Mouse (Mus musculus): ENCODE data around the gene Wdr54. TPM values are rescaled to one million over a fixed set of nuclear protein-coding genes. Genes with fewer than 3 reads are reported as not detected.

The Wdr54 gene
- polyA plus RNA-seq, 1 experiment from 2014 or later, result 4.2 TPM

- ATAC-seq (ENCODE audit: insufficient number of reproducible peaks, low FRiP score), result peak; percentile 50; the same call in 1 of the 2 replicates
- peak overlapping the region; percentile 92 for H3K9ac ChIP-seq
- H3K36me3 ChIP-seq, result no peaks in the 10 kb centered on the region; the same call in 1 of the 2 replicates
- no peaks in the 10 kb centered on the region for H3K9me3 ChIP-seq (replicated peaks)
- 2% methylated on average over 11 of the region's 11 CpGs for WGBS
- H3K4me1 ChIP-seq (replicated peaks), result peaks cover 53% of the 10 kb centered on the region
- peak overlapping the region; percentile 68 for H3K4me3 ChIP-seq
- H3K4me2 ChIP-seq, result peak overlapping the region; percentile 85
- peaks cover 11% of the 10 kb centered on the region; the same call in 1 of the 2 replicates for H3K27me3 ChIP-seq (replicated peaks)
- H3K27ac ChIP-seq (ENCODE audit: poor library complexity, severe bottlenecking), result peak overlapping the region; percentile 100
Observed at GRCm38 (mm10) chr6:83138056-83138455, 18.1 kb downstream of the Wdr54 start.

DNA sequence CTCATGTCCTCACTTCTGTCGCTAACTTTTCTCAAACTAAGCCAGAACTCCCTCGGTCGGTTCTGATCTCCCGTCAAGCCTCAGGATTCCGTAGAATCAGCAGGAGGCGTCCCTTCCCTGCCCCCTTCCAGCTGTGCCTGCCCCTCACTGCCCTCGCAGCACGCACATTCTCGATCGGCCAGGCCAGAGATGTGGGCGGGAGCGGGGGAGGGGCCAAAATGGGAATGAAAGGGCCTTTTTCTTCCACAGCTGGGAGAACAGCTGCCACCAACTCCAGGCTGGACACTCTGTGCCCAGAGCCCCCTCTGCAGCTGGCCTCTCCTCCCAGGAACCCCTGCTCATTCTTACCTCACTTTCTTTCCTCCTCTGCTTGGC is 18.6 kb downstream of the Wdr54 start:
- peak overlapping the region; percentile 85 for H3K4me2 ChIP-seq
- no peaks in the 10 kb centered on the region for H3K9me3 ChIP-seq (replicated peaks)
- H3K27me3 ChIP-seq (replicated peaks), result peaks cover 11% of the 10 kb centered on the region; the same call in 1 of the 2 replicates
- 1% methylated on average over 12 of the region's 12 CpGs for WGBS
- ATAC-seq (ENCODE audit: insufficient number of reproducible peaks, low FRiP score), result peak; percentile 85
- peak overlapping the region; percentile 68 for H3K4me3 ChIP-seq
- peak overlapping the region; percentile 92 for H3K9ac ChIP-seq
- peak overlapping the region; percentile 100 for H3K27ac ChIP-seq (ENCODE audit: poor library complexity, severe bottlenecking)
- no peaks in the 10 kb centered on the region; the same call in 1 of the 2 replicates for H3K36me3 ChIP-seq
- H3K4me1 ChIP-seq (replicated peaks), result peaks cover 48% of the 10 kb centered on the region

GRCm38 (mm10) chr6:83136881-83137575 is 19.2 kb downstream of the Wdr54 start:
- Histone ChIP-seq H3K4me2 (peak overlapping the region; percentile 85), H3K4me3 (peak overlapping the region; percentile 68), H3K36me3 (no peaks in the 10 kb centered on the region; the same call in 1 of the 2 replicates), H3K27me3 (replicated peaks) (peaks cover 11% of the 10 kb centered on the region; the same call in 1 of the 2 replicates), H3K27ac (ENCODE audit: poor library complexity, severe bottlenecking) (peak overlapping the region; percentile 100), H3K9ac (peak overlapping the region; percentile 92), H3K4me1 (replicated peaks) (peaks cover 43% of the 10 kb centered on the region), H3K9me3 (replicated peaks) (no peaks in the 10 kb centered on the region)
- 1% methylated on average over 25 of the region's 26 CpGs for WGBS
- peak; percentile 83 for ATAC-seq (ENCODE audit: insufficient number of reproducible peaks, low FRiP score)

DNA sequence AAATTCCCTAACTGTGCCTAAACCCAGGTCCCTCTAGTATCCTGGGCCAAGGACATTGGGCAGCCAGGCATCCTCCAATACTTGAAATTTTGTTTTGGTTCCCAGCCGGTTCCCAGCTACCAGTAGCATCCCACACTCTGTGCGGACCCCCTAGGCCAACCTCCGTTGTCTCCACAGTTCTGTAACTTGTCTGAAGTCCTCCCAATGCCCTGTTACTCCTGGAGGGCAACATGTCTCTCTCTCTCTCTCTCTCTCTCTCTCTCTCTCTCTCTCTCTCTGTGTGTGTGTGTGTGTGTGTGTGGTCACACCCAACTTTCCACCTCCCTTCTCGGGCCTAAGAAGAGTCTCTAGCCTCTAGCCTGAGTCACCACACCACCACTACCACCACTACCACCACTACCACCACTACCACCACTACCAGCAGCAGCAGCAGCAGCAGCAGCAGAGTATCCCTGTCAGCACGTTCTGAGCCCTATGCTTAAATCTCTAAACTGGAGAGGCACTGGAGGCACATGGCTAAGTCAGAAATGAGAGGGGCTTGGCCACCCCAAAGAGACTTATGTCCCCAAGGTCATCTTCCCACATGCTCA is 19.8 kb downstream of the Wdr54 start:
- Histone ChIP-seq H3K36me3 (no peaks in the 10 kb centered on the region; the same call in 1 of the 2 replicates), H3K4me1 (replicated peaks) (peaks cover 37% of the 10 kb centered on the region), H3K9me3 (replicated peaks) (no peaks in the 10 kb centered on the region), H3K4me2 (peak overlapping the region; percentile 85), H3K27ac (ENCODE audit: poor library complexity, severe bottlenecking) (peak overlapping the region; percentile 100), H3K4me3 (peak overlapping the region; percentile 68), H3K9ac (peak overlapping the region; percentile 92), H3K27me3 (replicated peaks) (peaks cover 11% of the 10 kb centered on the region; the same call in 1 of the 2 replicates)
- WGBS, result 21% methylated on average over 5 of the region's 5 CpGs
- ATAC-seq (ENCODE audit: insufficient number of reproducible peaks, low FRiP score), result no peak

- Histone ChIP-seq H3K9ac (peak overlapping the region; percentile 92), H3K4me2 (peak overlapping the region; percentile 85), H3K9me3 (replicated peaks) (no peaks in the 10 kb centered on the region), H3K27ac (ENCODE audit: poor library complexity, severe bottlenecking) (no peak overlapping the region), H3K36me3 (no peaks in the 10 kb centered on the region; the same call in 1 of the 2 replicates), H3K4me1 (replicated peaks) (peaks cover 34% of the 10 kb centered on the region), H3K27me3 (replicated peaks) (peaks cover 11% of the 10 kb centered on the region; the same call in 1 of the 2 replicates), H3K4me3 (peak overlapping the region; percentile 68)
- ATAC-seq (ENCODE audit: insufficient number of reproducible peaks, low FRiP score), result no peak
- WGBS, result 7% methylated on average over 37 of the region's 37 CpGs
Observed at GRCm38 (mm10) chr6:83135571-83136161, 20.5 kb downstream of the Wdr54 start.

- H3K4me3 ChIP-seq, result peak within 1 kb of the TSS; percentile 68
- H3K4me1 ChIP-seq (replicated peaks), result peaks cover 34% of the 10 kb centered on the region
- no peaks in the 10 kb centered on the region; the same call in 1 of the 2 replicates for H3K36me3 ChIP-seq
- no peaks in the 10 kb centered on the region for H3K9me3 ChIP-seq (replicated peaks)
- peaks cover 11% of the 10 kb centered on the region; the same call in 1 of the 2 replicates for H3K27me3 ChIP-seq (replicated peaks)
- H3K9ac ChIP-seq, result peak within 1 kb of the TSS; percentile 92
- no peak for ATAC-seq (ENCODE audit: insufficient number of reproducible peaks, low FRiP score)
- H3K27ac ChIP-seq (ENCODE audit: poor library complexity, severe bottlenecking), result peak within 1 kb of the TSS; percentile 100
- H3K4me2 ChIP-seq, result peak within 1 kb of the TSS; percentile 85
- 66% methylated on average over 7 of the region's 7 CpGs for WGBS
Observed at GRCm38 (mm10) chr6:83134951-83135513, 21.2 kb downstream of the Wdr54 start, which contains the start of gene Rtkn. Gene Rtkn (plus strand): TSS chr6:83135463.

DNA sequence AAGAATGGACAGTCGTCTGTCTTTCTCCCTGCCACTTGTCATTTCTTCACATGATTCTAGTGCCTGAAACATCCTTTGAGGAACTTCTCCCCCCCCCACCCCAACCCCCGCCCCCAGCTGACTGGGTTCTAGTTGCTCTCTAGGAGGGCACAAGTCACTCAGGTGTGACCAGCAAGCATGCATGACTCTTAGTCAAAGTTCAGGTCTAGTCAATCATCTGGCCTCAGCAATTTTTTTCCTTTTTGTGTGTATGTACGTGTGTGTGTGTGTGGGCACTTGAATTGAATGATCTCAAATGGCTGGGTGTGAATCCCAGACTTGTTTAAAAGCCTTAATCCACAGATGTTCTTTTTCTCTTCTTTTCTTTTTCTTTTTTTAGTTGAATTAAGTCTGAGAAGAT is 22.0 kb downstream of the Wdr54 start:
- Histone ChIP-seq H3K9ac (no peak overlapping the region), H3K4me3 (no peak overlapping the region), H3K27me3 (replicated peaks) (peaks cover 11% of the 10 kb centered on the region; the same call in 1 of the 2 replicates), H3K36me3 (no peaks in the 10 kb centered on the region; the same call in 1 of the 2 replicates), H3K4me2 (no peak overlapping the region), H3K27ac (ENCODE audit: poor library complexity, severe bottlenecking) (no peak overlapping the region), H3K4me1 (replicated peaks) (peaks cover 32% of the 10 kb centered on the region), H3K9me3 (replicated peaks) (no peaks in the 10 kb centered on the region)
- 70% methylated on average over 3 of the region's 3 CpGs for WGBS
- no peak for ATAC-seq (ENCODE audit: insufficient number of reproducible peaks, low FRiP score)

GRCm38 (mm10) chr6:83132176-83132919 is 23.8 kb downstream of the Wdr54 start:
- no peak overlapping the region for H3K4me3 ChIP-seq
- ATAC-seq (ENCODE audit: insufficient number of reproducible peaks, low FRiP score), result no peak
- H3K9ac ChIP-seq, result no peak overlapping the region
- 78% methylated on average over 9 of the region's 9 CpGs for WGBS
- no peak overlapping the region for H3K27ac ChIP-seq (ENCODE audit: poor library complexity, severe bottlenecking)
- H3K9me3 ChIP-seq (replicated peaks), result no peaks in the 10 kb centered on the region
- H3K4me1 ChIP-seq (replicated peaks), result peaks cover 18% of the 10 kb centered on the region
- no peaks in the 10 kb centered on the region for H3K36me3 ChIP-seq
- peaks cover 11% of the 10 kb centered on the region; the same call in 1 of the 2 replicates for H3K27me3 ChIP-seq (replicated peaks)
- no peak overlapping the region for H3K4me2 ChIP-seq

- no peak overlapping the region for H3K27ac ChIP-seq (ENCODE audit: poor library complexity, severe bottlenecking)
- H3K4me2 ChIP-seq, result no peak overlapping the region
- no peaks in the 10 kb centered on the region for H3K9me3 ChIP-seq (replicated peaks)
- no peaks in the 10 kb centered on the region for H3K36me3 ChIP-seq
- H3K9ac ChIP-seq, result no peak overlapping the region; the same call in 1 of the 2 replicates
- WGBS, result 73% methylated on average over 6 of the region's 6 CpGs
- ATAC-seq (ENCODE audit: insufficient number of reproducible peaks, low FRiP score), result no peak
- H3K4me1 ChIP-seq (replicated peaks), result peaks cover 16% of the 10 kb centered on the region
- no peak overlapping the region for H3K4me3 ChIP-seq
- peaks cover 11% of the 10 kb centered on the region; the same call in 1 of the 2 replicates for H3K27me3 ChIP-seq (replicated peaks)
Observed at GRCm38 (mm10) chr6:83131469-83132034, 24.6 kb downstream of the Wdr54 start.

DNA sequence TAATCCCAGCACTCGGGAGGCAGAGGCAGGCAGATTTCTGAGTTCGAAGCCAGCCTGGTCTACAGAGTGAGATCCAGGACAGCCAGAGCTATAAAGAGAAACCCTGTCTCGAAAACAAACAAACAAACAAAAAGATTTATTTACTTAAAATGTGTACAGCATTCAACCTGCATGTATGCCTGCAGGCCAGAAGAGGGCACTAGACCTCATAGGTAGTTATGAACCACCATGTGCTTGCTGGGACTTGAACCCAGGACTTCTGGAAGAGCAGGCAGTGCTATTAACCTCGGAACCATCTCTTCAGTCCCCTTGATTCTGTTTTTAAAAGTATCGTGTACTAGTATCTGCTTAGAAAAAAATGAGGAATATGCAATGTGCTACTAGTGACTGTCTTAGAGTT is 28.8 kb downstream of the Wdr54 start:
- H3K4me3 ChIP-seq, result no peak overlapping the region

More for the DNA sequence above, 28.8 kb downstream of the Wdr54 start:
- H3K36me3 ChIP-seq, result no peaks in the 10 kb centered on the region
- no peaks in the 10 kb centered on the region for H3K9me3 ChIP-seq (replicated peaks)
- no peak overlapping the region for H3K27ac ChIP-seq (ENCODE audit: poor library complexity, severe bottlenecking)
- ATAC-seq (ENCODE audit: insufficient number of reproducible peaks, low FRiP score), result no peak
- WGBS, result 92% methylated on average over 5 of the region's 5 CpGs
- no peak overlapping the region for H3K9ac ChIP-seq
- peaks cover 19% of the 10 kb centered on the region for H3K4me1 ChIP-seq (replicated peaks)
- H3K27me3 ChIP-seq (replicated peaks), result no peaks in the 10 kb centered on the region
- H3K4me2 ChIP-seq, result no peak overlapping the region
